ENCODE assay signal across 12 mouse cellular contexts in the genomic region with DNA sequence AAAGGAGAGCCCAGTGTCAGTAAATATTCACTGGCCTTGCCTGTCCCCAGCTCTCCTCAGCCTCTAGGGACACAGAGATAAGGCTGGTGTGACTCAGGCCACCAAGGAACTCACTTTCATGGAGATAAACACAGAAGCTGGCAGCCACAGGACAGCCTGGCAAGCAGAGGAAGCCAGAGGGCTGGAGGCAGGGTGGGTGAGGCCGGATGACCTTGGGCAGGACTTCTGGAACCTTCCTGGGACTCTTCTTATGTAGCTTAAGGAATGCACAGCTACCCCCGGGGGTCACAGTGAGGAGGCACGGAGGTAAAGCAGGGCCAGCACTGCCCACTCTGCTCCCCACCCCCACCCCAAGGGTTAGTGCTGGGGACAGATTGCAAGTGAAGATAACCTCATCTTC. TPM values are rescaled to one million over a fixed set of nuclear protein-coding genes. Genes with fewer than 3 reads are reported as not detected.
A peak's percentile ranks its signal among the peaks of the same experiment; 100 is the strongest.
DNase-seq lines count a peak whose midpoint lies in the region.
"Had no signal": no experiment of that assay in that cellular context is flagged by ENCODE, and none has a peak within 500 bp of the region (broad histone marks: within the 10 kb centered on the region; RNA-seq: fewer than 3 reads in every experiment).

No protein-coding gene starts in this region.

- intact Hi-C loops in left cerebral cortex, postnatal 4 days (cut with DNase I), result no loop called here
- intact Hi-C loops in left cerebral cortex, postnatal 36 days (cut with DNase I), result no loop called here

- DNase-seq in left cerebral cortex, postnatal 4 days, result peak; percentile 44
- no peak for DNase-seq in left cerebral cortex, postnatal 36 days (ENCODE audit: low spot score in 2 of 2)
- peak; percentile 38 for DNase-seq in adipocyte (ENCODE audit: low spot score)
- DNase-seq in adrenal gland, postnatal 25 days, result peak; percentile 62
- DNase-seq in heart, postnatal 4 days, result peak; percentile 47
- DNase-seq in layer of hippocampus, adult 9-10 months (ENCODE audit: low spot score), result no peak
- DNase-seq in layer of hippocampus, adult 18-20 months (ENCODE audit: low spot score in 2 of 2), result no peak
- DNase-seq in retina, embryonic 14.5 days (ENCODE audit: low spot score), result no peak
- DNase-seq: cerebellum, postnatal 36 days; gastrocnemius, postnatal 36 days; kidney, postnatal 4 days; right cerebral cortex, adult 18-20 months had no signal

RNA-seq across cellular contexts. Expression of a gene that starts 43.3 kb away (rescaled TPM):
- total RNA-seq in left cerebral cortex, postnatal 4 days (2021), result 10 to 100 TPM; 33.3 to 36.5 TPM
- total RNA-seq in left cerebral cortex, postnatal 36 days (2021), result 10 to 100 TPM; 20.3 to 21.8 TPM
- total RNA-seq in adrenal gland, postnatal 25 days (2021), result 10.3 and 11.6 TPM in 2 replicates
- 10 to 100 TPM; 10.1 to 11.3 TPM for total RNA-seq in heart, postnatal 4 days (2021)
- total RNA-seq in layer of hippocampus, adult 18-20 months (2021), result 10 to 100 TPM; 24.6 to 28.0 TPM

Comparison
In these comparisons a context has a peak if more than half of its experiments do, and no peak if none do; other contexts are left out.
1. DNase-seq: peak in left cerebral cortex, postnatal 4 days (single experiment), adipocyte (single experiment), adrenal gland, postnatal 25 days (single experiment) and heart, postnatal 4 days (single experiment); none in left cerebral cortex, postnatal 36 days (0 of 2), layer of hippocampus, adult 9-10 months (single experiment), layer of hippocampus, adult 18-20 months (0 of 2) and retina, embryonic 14.5 days (single experiment).